7 mouse cellular contexts compared by ENCODE assay signal in the genomic region with DNA sequence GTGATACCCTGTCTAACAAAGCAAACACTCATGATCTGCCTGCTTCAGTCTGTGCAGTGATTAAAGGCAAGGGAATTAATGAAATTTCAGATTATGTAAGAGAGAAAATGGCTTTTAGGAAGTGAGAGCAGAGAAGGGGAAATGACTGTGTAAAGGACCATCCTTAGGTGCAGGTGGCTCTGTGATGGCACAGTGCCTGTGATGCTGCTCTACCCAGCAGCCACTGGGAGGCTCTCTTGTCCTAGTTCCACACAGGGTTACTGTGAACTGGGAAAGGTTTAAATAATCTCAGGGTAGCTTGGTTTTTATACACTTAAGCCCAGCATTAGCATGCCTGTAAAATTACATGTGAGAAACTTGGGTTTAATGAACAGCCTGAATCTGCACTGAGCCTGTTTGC. TPM values are rescaled to one million over a fixed set of nuclear protein-coding genes. Genes with fewer than 3 reads are reported as not detected.
DNase-seq lines count a peak whose midpoint lies in the region; ATAC-seq and TF ChIP-seq lines count a peak whose summit lies in the region.

No protein-coding gene starts in this region.

- DNase-seq in B cell, adult 2 months: peak; percentile 60 to 67
- peak; percentile 76 for DNase-seq in CH12.LX (ENCODE audit: extremely low read depth)
- peak; percentile 64 to 67 for DNase-seq in cerebellum, adult 18-20 months
- DNase-seq in gastrocnemius, postnatal 14 days: peak; percentile 64
- DNase-seq in kidney, adult 9 months: peak; percentile 65
- peak; percentile 67 for DNase-seq in lung, embryonic 14.5 days
- peak; percentile 53 for DNase-seq in right cerebral cortex, postnatal 4 days

- peak; percentile 74 to 95 for TF ChIP-seq CTCF in CH12.LX (conservative IDR thresholded peaks at IDR 0.05 in 1 of 2, IDR thresholded peaks at IDR 0.05 in 1 of 2; ENCODE audit: low read depth in 2 of 2, low read length in 2 of 2)
- peak; percentile 67 for TF ChIP-seq CTCF in lung, embryonic 14.5 days (IDR thresholded peaks at IDR 0.05; ENCODE audit: low read depth)

- TF ChIP-seq RAD21 in CH12.LX (IDR thresholded peaks at IDR 0.05; ENCODE audit: low read depth, low read length): peak; percentile 100

- in situ Hi-C loops in CH12.LX (cut with MboI; ENCODE audit: low pct_ligation_motif_present, low pct_unique_long_range_greater_than_20kb, low sequenced_read_pairs): loop anchor here (25.0 kb wide), 1 partner anchor 1055 kb away; no protein-coding TSS in a partner anchor

- TF ChIP-seq EP300 in CH12.LX (IDR thresholded peaks at IDR 0.05; ENCODE audit: low read length): peak; percentile 83

- H3K4me1 ChIP-seq in CH12.LX (ENCODE audit: control insufficient read depth in 1 of 2, insufficient read depth in 2 of 2): peaks cover 0 to 11% of the 10 kb centered on the region in 2 experiments; a peak in 2 of 4 replicates
- H3K4me1 ChIP-seq in lung, embryonic 14.5 days (ENCODE audit: insufficient read depth): no peaks in the 10 kb centered on the region

- no peak overlapping the region for H3K9ac ChIP-seq in CH12.LX (ENCODE audit: insufficient read depth, low read depth)
- H3K9ac ChIP-seq in lung, embryonic 14.5 days: no peak overlapping the region

- H3K9me3 ChIP-seq in CH12.LX (replicated peaks; ENCODE audit: low read length): no peaks in the 10 kb centered on the region
- H3K9me3 ChIP-seq in lung, embryonic 14.5 days (ENCODE audit: low read depth, low read length): no peaks in the 10 kb centered on the region

- intact Hi-C loops in gastrocnemius, postnatal 14 days (cut with DNase I; ENCODE audit: low total_unique reads): loop anchor here (5.0 kb wide), 1 partner anchor 290 kb away; no protein-coding TSS in a partner anchor

- ATAC-seq in lung, embryonic 14.5 days (ENCODE audit: insufficient read depth): peak; percentile 70; the same call in 1 of the 2 replicates

- H3K36me3 ChIP-seq in CH12.LX (replicated peaks in 1 of 2; ENCODE audit: control insufficient read depth in 1 of 2, insufficient read depth in 1 of 2, low read length in 1 of 2): peaks cover 2 to 15% of the 10 kb centered on the region in 2 experiments
- H3K36me3 ChIP-seq in lung, embryonic 14.5 days (ENCODE audit: insufficient read depth): peaks cover 17% of the 10 kb centered on the region

- dilution Hi-C loops in CH12.LX (cut with MboI; ENCODE audit: extremely low pct_ligation_motif_present, extremely low pct_unique_long_range_greater_than_20kb, low sequenced_read_pairs): no loop called here

- H3K27me3 ChIP-seq in CH12.LX (replicated peaks): no peaks in the 10 kb centered on the region
- no peaks in the 10 kb centered on the region for H3K27me3 ChIP-seq in lung, embryonic 14.5 days (ENCODE audit: insufficient read depth, low read length)

- H3K27ac ChIP-seq in CH12.LX (ENCODE audit: insufficient read depth, low read depth): no peak overlapping the region
- no peak overlapping the region for H3K27ac ChIP-seq in lung, embryonic 14.5 days (ENCODE audit: low read depth)

- H3K4me2 ChIP-seq in CH12.LX (ENCODE audit: insufficient read depth, low read depth, poor library complexity, severe bottlenecking): no peak overlapping the region
- no peak overlapping the region for H3K4me2 ChIP-seq in lung, embryonic 14.5 days

- H3K79me2 ChIP-seq in CH12.LX (replicated peaks; ENCODE audit: control insufficient read depth, extremely low read depth, insufficient read depth, poor library complexity, severe bottlenecking): no peaks in the 10 kb centered on the region

- no peak for TF ChIP-seq POLR2A in CH12.LX (IDR thresholded peaks at IDR 0.05; ENCODE audit: low read depth, low read length)

- no peak overlapping the region for H3K4me3 ChIP-seq in CH12.LX (replicated peaks in 1 of 3; ENCODE audit: low read depth in 2 of 3, low read length in 2 of 3, poor library complexity in 1 of 3)
- H3K4me3 ChIP-seq in lung, embryonic 14.5 days (ENCODE audit: low read depth, low read length): no peak overlapping the region

TF ChIP-seq in CH12.LX, 34 proteins besides CTCF, POLR2A, EP300 and RAD21:
- TF ChIP-seq NELFE (IDR thresholded peaks at IDR 0.05; ENCODE audit: low read depth, low read length) (no peak), KAT2A (IDR thresholded peaks at IDR 0.05; ENCODE audit: insufficient replicate concordance, low read length) (no peak), JUND (conservative IDR thresholded peaks at IDR 0.05; ENCODE audit: low read depth, low read length) (peak; percentile 62; the same call in 1 of the 2 replicates), MEF2A (IDR thresholded peaks at IDR 0.05; ENCODE audit: borderline replicate concordance, low read depth, low read length) (0 out of 2 replicates have a peak, but pooled peaks have one; percentile 26), HCFC1 (IDR thresholded peaks at IDR 0.05; ENCODE audit: low read depth, low read length) (peak; percentile 10; the same call in 1 of the 2 replicates), TCF12 (IDR thresholded peaks at IDR 0.05; ENCODE audit: low read depth, low read length) (peak; percentile 68; the same call in 1 of the 2 replicates), MYC (IDR thresholded peaks at IDR 0.05; ENCODE audit: low read depth, low read length) (0 out of 2 replicates have a peak, but pooled peaks have one; percentile 21), SMC3 (IDR thresholded peaks at IDR 0.05; ENCODE audit: low read depth, low read length) (peak; percentile 96), ELF1 (IDR thresholded peaks at IDR 0.05; ENCODE audit: low read depth, low read length) (peak; percentile 36; the same call in 1 of the 2 replicates), ETS1 (conservative IDR thresholded peaks at IDR 0.05; ENCODE audit: low read depth, low read length) (peak; percentile 31; the same call in 1 of the 2 replicates), SIN3A (IDR thresholded peaks at IDR 0.05; ENCODE audit: low read length) (peak; percentile 26; the same call in 1 of the 2 replicates), USF2 (conservative IDR thresholded peaks at IDR 0.05; ENCODE audit: low read depth, low read length) (no peak), BHLHE40 (IDR thresholded peaks at IDR 0.05; ENCODE audit: low read depth, low read length) (no peak), JUN (IDR thresholded peaks at IDR 0.05; ENCODE audit: insufficient read depth, low read depth, low read length) (peak; percentile 11; the same call in 1 of the 2 replicates), MAX (IDR thresholded peaks at IDR 0.05; ENCODE audit: low read length) (0 out of 2 replicates have a peak, but pooled peaks have one; percentile 29), RCOR1 (conservative IDR thresholded peaks at IDR 0.05; ENCODE audit: low read depth, low read length) (peak; percentile 59; the same call in 1 of the 2 replicates), IRF4 (IDR thresholded peaks at IDR 0.05; ENCODE audit: low read depth, low read length) (peak; percentile 89), MAZ (IDR thresholded peaks at IDR 0.05; ENCODE audit: low read depth, low read length) (no peak), ZC3H11A (IDR thresholded peaks at IDR 0.05; ENCODE audit: low read depth, low read length) (peak; percentile 94)

RNA-seq across cellular contexts. Expression of a gene that starts 20.0 kb away (rescaled TPM):
- total RNA-seq in CH12.LX (2012; rRNA removed): 0.84 and 1.1 TPM in 2 replicates
- 0.23 and 0.40 TPM in 2 replicates for total RNA-seq in CH12.LX (2014; rRNA removed)
- polyA plus RNA-seq in CH12.LX (2012; ENCODE audit: insufficient read length, low read depth): 0.31 and 0.47 TPM in 2 replicates
- total RNA-seq in gastrocnemius, postnatal 14 days (2021): 1 to 10 TPM; 1.6 to 1.8 TPM
- 2.0 and 2.6 TPM in 2 replicates for polyA plus RNA-seq in lung, embryonic 14.5 days (2014; fragmentation: Nextera tagmentation; extraction: Ambion mirVana)

RNA-seq across cellular contexts. Expression of a gene that starts 27.2 kb away (rescaled TPM):
- 2.8 and 3.4 TPM in 2 replicates for total RNA-seq in CH12.LX (2012; rRNA removed)
- 5.3 and 5.6 TPM in 2 replicates for total RNA-seq in CH12.LX (2014; rRNA removed)
- 7.8 and 9.0 TPM in 2 replicates for polyA plus RNA-seq in CH12.LX (2012; ENCODE audit: insufficient read length, low read depth)
- 10 to 100 TPM; 17.6 to 22.7 TPM for total RNA-seq in gastrocnemius, postnatal 14 days (2021)
- 6.8 and 8.4 TPM in 2 replicates for polyA plus RNA-seq in lung, embryonic 14.5 days (2014; fragmentation: Nextera tagmentation; extraction: Ambion mirVana)
